Comparison of ENCODE assay signal across 15 mouse cellular contexts in the genomic region with DNA sequence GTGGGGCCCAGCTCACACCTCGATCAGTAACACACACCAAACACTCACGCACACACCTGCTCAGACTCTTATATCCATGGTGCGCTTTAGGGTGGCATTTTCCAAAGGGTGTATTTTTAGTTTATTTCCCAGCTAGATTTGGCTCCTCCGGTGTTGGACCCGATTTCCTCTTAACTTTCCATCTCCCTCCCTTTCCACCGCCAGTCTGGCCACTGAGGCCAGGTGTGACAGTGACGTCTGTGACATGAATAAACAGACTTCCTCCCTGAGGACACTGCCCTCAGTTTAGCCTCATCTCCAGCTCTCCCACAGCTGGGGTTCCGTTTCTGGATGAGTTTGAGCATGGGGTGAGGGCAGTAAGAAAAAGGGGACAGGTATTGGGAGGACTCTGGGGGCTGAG. TPM values are rescaled to one million over a fixed set of nuclear protein-coding genes. Genes with fewer than 3 reads are reported as not detected.
A peak's percentile ranks its signal among the peaks of the same experiment; 100 is the strongest.
DNase-seq lines count a peak whose midpoint lies in the region; ATAC-seq lines count a peak whose summit lies in the region.
"Had no signal": no experiment of that assay in that cellular context is flagged by ENCODE, and none has a peak within 500 bp of the region (broad histone marks: within the 10 kb centered on the region; RNA-seq: fewer than 3 reads in every experiment).

No protein-coding gene starts in this region.

- no peaks in the 10 kb centered on the region for H3K36me3 ChIP-seq in heart, embryonic 15.5 days
- no peaks in the 10 kb centered on the region for H3K36me3 ChIP-seq in kidney, embryonic 16.5 days (ENCODE audit: insufficient read depth, low read length)
- H3K36me3 ChIP-seq in midbrain, embryonic 10.5 days: no peaks in the 10 kb centered on the region
- no peaks in the 10 kb centered on the region for H3K36me3 ChIP-seq in midbrain, embryonic 16.5 days (ENCODE audit: control insufficient read depth, insufficient read depth, low read length)
- H3K36me3 ChIP-seq in forebrain, embryonic 16.5 days (ENCODE audit: control insufficient read depth, insufficient read depth): no peaks in the 10 kb centered on the region
- H3K36me3 ChIP-seq: forebrain, embryonic 10.5 days; hindbrain, embryonic 13.5 days; limb, embryonic 15.5 days had no signal

- H3K27me3 ChIP-seq in heart, embryonic 15.5 days: no peaks in the 10 kb centered on the region
- no peaks in the 10 kb centered on the region for H3K27me3 ChIP-seq in kidney, embryonic 16.5 days (ENCODE audit: insufficient read depth, low read length)
- H3K27me3 ChIP-seq in midbrain, embryonic 10.5 days (ENCODE audit: low read depth, poor library complexity, severe bottlenecking): peaks cover 9% of the 10 kb centered on the region; the same call in 1 of the 2 replicates
- H3K27me3 ChIP-seq in midbrain, embryonic 16.5 days (ENCODE audit: control insufficient read depth, insufficient read depth, low read depth, low read length): no peaks in the 10 kb centered on the region; the same call in 1 of the 2 replicates
- H3K27me3 ChIP-seq in forebrain, embryonic 16.5 days (replicated peaks; ENCODE audit: control insufficient read depth, insufficient read depth, low read length): no peaks in the 10 kb centered on the region
- H3K27me3 ChIP-seq: hindbrain, embryonic 13.5 days; limb, embryonic 15.5 days had no signal

- H3K4me3 ChIP-seq in heart, embryonic 15.5 days: no peak overlapping the region
- H3K4me3 ChIP-seq in kidney, embryonic 16.5 days (ENCODE audit: low read length): no peak overlapping the region
- H3K4me3 ChIP-seq in midbrain, embryonic 10.5 days: no peak overlapping the region
- H3K4me3 ChIP-seq in midbrain, embryonic 16.5 days (ENCODE audit: low read depth, low read length): no peak overlapping the region
- no peak overlapping the region for H3K4me3 ChIP-seq in forebrain, embryonic 16.5 days (replicated peaks; ENCODE audit: low read length)
- H3K4me3 ChIP-seq: forebrain, embryonic 10.5 days; hindbrain, embryonic 13.5 days; limb, embryonic 15.5 days had no signal

- peaks cover 22% of the 10 kb centered on the region for H3K4me1 ChIP-seq in heart, embryonic 15.5 days (replicated peaks)
- H3K4me1 ChIP-seq in kidney, embryonic 16.5 days (ENCODE audit: insufficient read depth, low read length): peaks cover 39% of the 10 kb centered on the region
- H3K4me1 ChIP-seq in midbrain, embryonic 10.5 days: peaks cover 36% of the 10 kb centered on the region
- H3K4me1 ChIP-seq in midbrain, embryonic 16.5 days (ENCODE audit: control insufficient read depth, insufficient read depth, low read length): no peaks in the 10 kb centered on the region
- peaks cover 2% of the 10 kb centered on the region; the same call in 1 of the 2 replicates for H3K4me1 ChIP-seq in forebrain, embryonic 16.5 days (replicated peaks; ENCODE audit: control insufficient read depth, insufficient read depth, low read length)

- no peak overlapping the region for H3K9ac ChIP-seq in heart, embryonic 15.5 days
- no peak overlapping the region for H3K9ac ChIP-seq in kidney, embryonic 16.5 days (replicated peaks; ENCODE audit: low read length)
- no peak overlapping the region for H3K9ac ChIP-seq in midbrain, embryonic 16.5 days (ENCODE audit: low read depth, low read length)
- no peak overlapping the region for H3K9ac ChIP-seq in forebrain, embryonic 16.5 days (replicated peaks; ENCODE audit: low read depth, low read length)
- H3K9ac ChIP-seq: limb, embryonic 15.5 days had no signal

- no peaks in the 10 kb centered on the region for H3K9me3 ChIP-seq in heart, embryonic 15.5 days (replicated peaks)
- H3K9me3 ChIP-seq in kidney, embryonic 16.5 days (ENCODE audit: low read length): no peaks in the 10 kb centered on the region
- no peaks in the 10 kb centered on the region for H3K9me3 ChIP-seq in midbrain, embryonic 10.5 days (replicated peaks)
- H3K9me3 ChIP-seq in midbrain, embryonic 16.5 days (replicated peaks; ENCODE audit: control insufficient read depth, low read length, poor library complexity, severe bottlenecking): no peaks in the 10 kb centered on the region
- H3K9me3 ChIP-seq in forebrain, embryonic 16.5 days (ENCODE audit: control insufficient read depth, low read length): no peaks in the 10 kb centered on the region
- H3K9me3 ChIP-seq: forebrain, embryonic 10.5 days; hindbrain, embryonic 13.5 days; limb, embryonic 15.5 days had no signal

- 65% methylated on average over 8 of the region's 8 CpGs for WGBS in heart, embryonic 15.5 days
- 57% methylated on average over 8 of the region's 8 CpGs for WGBS in kidney, embryonic 16.5 days
- 77% methylated on average over 8 of the region's 8 CpGs for WGBS in midbrain, embryonic 10.5 days
- 82% methylated on average over 8 of the region's 8 CpGs for WGBS in midbrain, embryonic 16.5 days
- WGBS in forebrain, embryonic 16.5 days: 81% methylated on average over 8 of the region's 8 CpGs

- ATAC-seq in heart, embryonic 15.5 days (replicated peaks; ENCODE audit: insufficient number of reproducible peaks, insufficient read depth, low FRiP score, low read depth): 0 out of 2 replicates have a peak, but pooled peaks have one; percentile 24
- ATAC-seq in kidney, embryonic 16.5 days (ENCODE audit: low FRiP score, low TSS enrichment): no peak
- no peak for ATAC-seq in midbrain, embryonic 16.5 days
- no peak for ATAC-seq in forebrain, embryonic 16.5 days
- ATAC-seq: inflammation-experienced regulatory T-cells, adult 6 months had no signal

- DNase-seq in heart, postnatal 4 days: no peak
- no peak for DNase-seq in kidney, adult 18-20 months
- DNase-seq in midbrain, embryonic 10.5 days (ENCODE audit: low spot score): no peak
- DNase-seq: cerebellum, adult 2 months; gastrocnemius, postnatal 10 days; lung, adult 2 months; lung, postnatal 4 days had no signal

- H3K27ac ChIP-seq in heart, embryonic 15.5 days: no peak overlapping the region
- H3K27ac ChIP-seq in kidney, embryonic 16.5 days (ENCODE audit: low read length): peak overlapping the region; percentile 11; the same call in 1 of the 2 replicates
- 0 out of 2 replicates have a peak overlapping the region, but pooled peaks have one; percentile 49 for H3K27ac ChIP-seq in midbrain, embryonic 10.5 days (replicated peaks)
- H3K27ac ChIP-seq in midbrain, embryonic 16.5 days (ENCODE audit: low read length): no peak overlapping the region
- H3K27ac ChIP-seq in forebrain, embryonic 16.5 days (ENCODE audit: low read length): no peak overlapping the region
- H3K27ac ChIP-seq: hindbrain, embryonic 13.5 days; limb, embryonic 15.5 days had no signal

- H3K4me2 ChIP-seq in heart, embryonic 15.5 days: peak overlapping the region; percentile 16
- no peak overlapping the region for H3K4me2 ChIP-seq in kidney, embryonic 16.5 days (replicated peaks; ENCODE audit: low read depth, low read length)
- H3K4me2 ChIP-seq in midbrain, embryonic 16.5 days (ENCODE audit: low read length): no peak overlapping the region
- no peak overlapping the region for H3K4me2 ChIP-seq in forebrain, embryonic 16.5 days (ENCODE audit: low read length)
- H3K4me2 ChIP-seq: hindbrain, embryonic 13.5 days; limb, embryonic 15.5 days had no signal

RNA-seq across cellular contexts. Expression of a gene that starts 52.8 kb away (rescaled TPM):
- 35.9 and 44.4 TPM in 2 replicates for polyA plus RNA-seq in heart, embryonic 15.5 days (2015; fragmentation: Nextera tagmentation; extraction: Ambion mirVana)
- total RNA-seq in heart, postnatal 4 days (2021): 100 to 1,000 TPM; 132 to 138 TPM
- 40.2 and 48.0 TPM in 2 replicates for polyA plus RNA-seq in kidney, embryonic 16.5 days (2015; fragmentation: Nextera tagmentation; extraction: Ambion mirVana)
- 3.9 and 4.1 TPM in 2 replicates for polyA plus RNA-seq in midbrain, embryonic 10.5 days (2016; fragmentation: Nextera tagmentation; extraction: Ambion mirVana)
- polyA plus RNA-seq in midbrain, embryonic 16.5 days (2015; fragmentation: Nextera tagmentation; extraction: Ambion mirVana): 31.8 and 55.0 TPM in 2 replicates
- 23.3 and 35.2 TPM in 2 replicates for polyA plus RNA-seq in forebrain, embryonic 16.5 days (2015; fragmentation: Nextera tagmentation; extraction: Ambion mirVana)

Comparison
In these comparisons a context has a peak if more than half of its experiments do, and no peak if none do; other contexts are left out.
1. H3K27ac ChIP-seq: peak in kidney, embryonic 16.5 days (single experiment) and midbrain, embryonic 10.5 days (single experiment); none in heart, embryonic 15.5 days (single experiment), midbrain, embryonic 16.5 days (single experiment) and forebrain, embryonic 16.5 days (single experiment).